8 mouse cellular contexts compared by ENCODE assay signal in genomic region chr14:122475557-122476040, GRCm38 (mm10). TPM values are rescaled to one million over a fixed set of nuclear protein-coding genes. Genes with fewer than 3 reads are reported as not detected.
A peak's percentile ranks its signal among the peaks of the same experiment; 100 is the strongest.
DNase-seq lines count a peak whose midpoint lies in the region; ATAC-seq and TF ChIP-seq lines count a peak whose summit lies in the region.

No protein-coding gene starts in this region.

- no peaks in the 10 kb centered on the region for H3K36me3 ChIP-seq in kidney, adult 2 months (ENCODE audit: control insufficient read depth, insufficient read depth, low read length)
- peaks cover 24% of the 10 kb centered on the region for H3K36me3 ChIP-seq in hindbrain, embryonic 10.5 days

- no peak for TF ChIP-seq CTCF in kidney, adult 2 months (conservative IDR thresholded peaks at IDR 0.05; ENCODE audit: insufficient read depth, insufficient read length, low read depth, low read length)
- no peak for TF ChIP-seq CTCF in bone marrow macrophage, adult 2 months (IDR thresholded peaks at IDR 0.05; ENCODE audit: low read depth, low read length)

- H3K4me3 ChIP-seq in kidney, adult 2 months (ENCODE audit: insufficient read depth, low read depth, low read length) = peak overlapping the region; percentile 26; the same call in 1 of the 2 replicates
- peak overlapping the region; percentile 47 for H3K4me3 ChIP-seq in bone marrow macrophage, adult 2 months (ENCODE audit: insufficient read depth, low read length)
- peak overlapping the region; percentile 81 for H3K4me3 ChIP-seq in hindbrain, embryonic 10.5 days

- under 1% methylated on average over 63 of the region's 65 CpGs for WGBS in kidney, adult 2 months
- under 1% methylated on average over 65 of the region's 65 CpGs for WGBS in hindbrain, embryonic 10.5 days

- DNase-seq in kidney, adult 2 months = peak; percentile 27
- no peak for DNase-seq in kidney, postnatal 10 days
- DNase-seq in hindbrain, embryonic 10.5 days (ENCODE audit: low spot score) = no peak
- peak; percentile 32 for DNase-seq in mesoderm, embryonic 11.5 days (ENCODE audit: low read depth, low spot score)
- DNase-seq in yolk sac, embryonic 10.5 days (ENCODE audit: low spot score) = no peak
- no peak for DNase-seq in cerebellum, postnatal 25 days

- H3K27me3 ChIP-seq in kidney, adult 2 months (replicated peaks; ENCODE audit: control insufficient read depth, insufficient read depth, low read length) = peaks cover 23% of the 10 kb centered on the region
- peaks cover 97% of the 10 kb centered on the region for H3K27me3 ChIP-seq in hindbrain, embryonic 10.5 days (ENCODE audit: insufficient read depth, poor library complexity, severe bottlenecking)

- H3K27ac ChIP-seq in kidney, adult 2 months (ENCODE audit: insufficient read depth, low read depth, low read length) = no peak overlapping the region
- H3K27ac ChIP-seq in bone marrow macrophage, adult 2 months (ENCODE audit: insufficient read depth, low read depth, low read length) = no peak overlapping the region
- H3K27ac ChIP-seq in hindbrain, embryonic 10.5 days = peak overlapping the region; percentile 97

- no peaks in the 10 kb centered on the region for H3K9me3 ChIP-seq in hindbrain, embryonic 10.5 days

- no peak for TF ChIP-seq POLR2A in kidney, adult 2 months (IDR thresholded peaks at IDR 0.05; ENCODE audit: low read depth, low read length)
- TF ChIP-seq POLR2A in bone marrow macrophage, adult 2 months (IDR thresholded peaks at IDR 0.05; ENCODE audit: borderline replicate concordance, low read depth, low read length) = no peak

- ATAC-seq in frontal cortex, adult (ENCODE audit: low TSS enrichment) = no peak

- H3K4me1 ChIP-seq in kidney, adult 2 months (ENCODE audit: control insufficient read depth, insufficient read depth, low read length) = no peaks in the 10 kb centered on the region
- H3K4me1 ChIP-seq in bone marrow macrophage, adult 2 months (ENCODE audit: control insufficient read depth, insufficient read depth, low read length) = peaks cover 2% of the 10 kb centered on the region; the same call in 1 of the 2 replicates
- H3K4me1 ChIP-seq in hindbrain, embryonic 10.5 days (replicated peaks) = peaks cover 64% of the 10 kb centered on the region

RNA-seq across cellular contexts. Expression of gene Zic2, which starts 0.4 kb away (rescaled TPM):
- polyA plus RNA-seq in kidney, adult 2 months (2012; rRNA removed) = not detected in 2 replicates
- polyA plus RNA-seq in bone marrow macrophage, adult 2 months (2012; ENCODE audit: insufficient read depth, insufficient read length, missing spikeins) = not detected in 2 replicates
- polyA plus RNA-seq in hindbrain, embryonic 10.5 days (2016; fragmentation: Nextera tagmentation; extraction: Ambion mirVana) = 7.2 and 10.1 TPM in 2 replicates

RNA-seq across cellular contexts. Expression of gene Zic5, which starts 10.1 kb away (rescaled TPM):
- not detected in 2 replicates for polyA plus RNA-seq in kidney, adult 2 months (2012; rRNA removed)
- not detected in 2 replicates for polyA plus RNA-seq in bone marrow macrophage, adult 2 months (2012; ENCODE audit: insufficient read depth, insufficient read length, missing spikeins)
- polyA plus RNA-seq in hindbrain, embryonic 10.5 days (2016; fragmentation: Nextera tagmentation; extraction: Ambion mirVana) = 16.5 and 20.3 TPM in 2 replicates

RNA-seq across cellular contexts. Expression of gene Gm10837, which starts 14.8 kb away (rescaled TPM):
- not detected in 2 replicates for polyA plus RNA-seq in kidney, adult 2 months (2012; rRNA removed)
- not detected in 2 replicates for polyA plus RNA-seq in bone marrow macrophage, adult 2 months (2012; ENCODE audit: insufficient read depth, insufficient read length, missing spikeins)
- 0.24 and 0.29 TPM in 2 replicates for polyA plus RNA-seq in hindbrain, embryonic 10.5 days (2016; fragmentation: Nextera tagmentation; extraction: Ambion mirVana)

RNA-seq across cellular contexts. Expression of gene Gm5089, which starts 24.7 kb away (rescaled TPM):
- polyA plus RNA-seq in kidney, adult 2 months (2012; rRNA removed) = not detected in 2 replicates
- polyA plus RNA-seq in bone marrow macrophage, adult 2 months (2012; ENCODE audit: insufficient read depth, insufficient read length, missing spikeins) = not detected in 2 replicates
- polyA plus RNA-seq in hindbrain, embryonic 10.5 days (2016; fragmentation: Nextera tagmentation; extraction: Ambion mirVana) = 1.9 and 2.4 TPM in 2 replicates

RNA-seq across cellular contexts. Expression of gene Pcca, which starts 58.5 kb away (rescaled TPM):
- polyA plus RNA-seq in kidney, adult 2 months (2012; rRNA removed) = 67.4 and 77.1 TPM in 2 replicates
- polyA plus RNA-seq in bone marrow macrophage, adult 2 months (2012; ENCODE audit: insufficient read depth, insufficient read length, missing spikeins) = 26.3 and 27.1 TPM in 2 replicates
- polyA plus RNA-seq in hindbrain, embryonic 10.5 days (2016; fragmentation: Nextera tagmentation; extraction: Ambion mirVana) = 25.6 and 29.3 TPM in 2 replicates

Comparison
In these comparisons a context has a peak if more than half of its experiments do, and no peak if none do; other contexts are left out.
1. DNase-seq: peak in kidney, adult 2 months (single experiment) and mesoderm, embryonic 11.5 days (single experiment); none in kidney, postnatal 10 days (single experiment), hindbrain, embryonic 10.5 days (single experiment), yolk sac, embryonic 10.5 days (single experiment) and cerebellum, postnatal 25 days (0 of 2).
2. H3K4me3 ChIP-seq: peak in every context shown above with its lines; median percentile 81 in hindbrain, embryonic 10.5 days; 47 in bone marrow macrophage, adult 2 months; 26 in kidney, adult 2 months.
3. RNA of gene Zic5, which starts 10.1 kb away (polyA plus RNA-seq): 16.5 to 20.3 TPM in hindbrain, embryonic 10.5 days; not detected in bone marrow macrophage, adult 2 months and not detected in kidney, adult 2 months; every median in the first group is over 10 times any median in the second.